Mouse (Mus musculus) liver, adult 2 months (tissue): ENCODE data around the gene Myo1h. TPM values are rescaled to one million over a fixed set of nuclear protein-coding genes. Genes with fewer than 3 reads are reported as not detected.

Source experiments
- DNase-seq: peaks from one replicate; pipeline ENCODE4 v3.0.0-alpha.2; 2011; ENCODE audit warnings: low read depth, low spot score; ENCODE audit errors: extremely low read depth
- H3K27ac ChIP-seq: fragments of 200-500 bp; replicated peaks from 2 replicates; pipeline ENCODE4 v1.5.1; 2012; ENCODE audit warnings: low read depth, mild to moderate bottlenecking, control low read depth, inconsistent platforms, low read length; ENCODE audit not compliant: insufficient read depth
- H3K27me3 ChIP-seq: fragments of 200-500 bp; 2 replicates; pipeline ENCODE4 v1.6.1; 2012; ENCODE audit warnings: mild to moderate bottlenecking, moderate library complexity, low read length, inconsistent platforms; ENCODE audit not compliant: control insufficient read depth, insufficient read depth
- H3K36me3 ChIP-seq: fragments of 200-500 bp; 2 replicates; pipeline ENCODE4 v1.6.1; 2012; ENCODE audit warnings: low read length, inconsistent platforms; ENCODE audit not compliant: control insufficient read depth, insufficient read depth
- H3K4me1 ChIP-seq: fragments of 200-500 bp; 2 replicates; pipeline ENCODE4 v1.6.1; 2011; ENCODE audit warnings: low read length; ENCODE audit not compliant: control insufficient read depth, insufficient read depth
- H3K4me3 ChIP-seq: fragments of 200-500 bp; 2 replicates; pipeline ENCODE4 v1.5.1; 2011; ENCODE audit warnings: low read depth, mild to moderate bottlenecking, control low read depth, low read length, moderate library complexity; ENCODE audit not compliant: insufficient read depth
- H3K79me2 ChIP-seq: fragments of 200-500 bp; 2 replicates; pipeline ENCODE4 v1.6.1; 2012; ENCODE audit warnings: inconsistent platforms, mild to moderate bottlenecking, low read length, moderate library complexity; ENCODE audit not compliant: control insufficient read depth, insufficient read depth
- H3K9ac ChIP-seq: fragments of 200-500 bp; 2 replicates; pipeline ENCODE4 v1.6.1; 2012; ENCODE audit warnings: low read depth, mild to moderate bottlenecking, control low read depth, inconsistent platforms, low read length
- CTCF ChIP-seq: fragments of 200-500 bp; IDR thresholded peaks from 2 replicates; pipeline ENCODE4 v1.5.1; 2011; ENCODE audit warnings: low read depth, low read length, control low read depth
- POLR2A ChIP-seq: fragments of 200-500 bp; IDR thresholded peaks from 2 replicates; pipeline ENCODE4 v1.6.1; 2011; ENCODE audit warnings: low read length, control low read depth; ENCODE audit not compliant: insufficient read depth; ENCODE audit errors: extremely low read depth
- WGBS: fragments of 180-500 bp; shearing (Covaris S2); methylation state at CpG from one replicate; pipeline ENCODE4 v1.1.7; 2018; 5-methylcytosine and 5-hydroxymethylcytosine counted together
- polyA plus RNA-seq: library from polyadenylated mRNA; depleted of rRNA; stranded (reverse); fragments of >200 nt; gene quantifications from 2 replicates; pipeline ENCODE4 v1.2.3, GENCODE M21; 2012
- total RNA-seq: library from RNA; depleted of rRNA; stranded (reverse); fragments of >200 nt; gene quantifications from 2 replicates; pipeline ENCODE4 v1.2.3, GENCODE M21; 2014

Myo1h gene
- total and polyA plus RNA-seq, 2 experiments: 0.09 TPM; not detected in 1

- no peaks in the 10 kb centered on the region for H3K4me1 ChIP-seq
- DNase-seq: no peak
- H3K27ac ChIP-seq: no peak overlapping the region
- H3K4me3 ChIP-seq: no peak overlapping the region
- WGBS: 39% methylated on average over 8 of the region's 8 CpGs
- H3K36me3 ChIP-seq: no peaks in the 10 kb centered on the region
- no peak overlapping the region for H3K9ac ChIP-seq
- no peaks in the 10 kb centered on the region for H3K79me2 ChIP-seq
- TF ChIP-seq CTCF (no peak), POLR2A (no peak)
- H3K27me3 ChIP-seq: peaks cover 30% of the 10 kb centered on the region
Observed at GRCm38 (mm10) chr5:114275339-114275738, 13.6 kb upstream of the Myo1h start.

- Histone ChIP-seq H3K36me3 (no peaks in the 10 kb centered on the region), H3K79me2 (no peaks in the 10 kb centered on the region), H3K9ac (no peak overlapping the region), H3K4me1 (no peaks in the 10 kb centered on the region), H3K27me3 (peaks cover 30% of the 10 kb centered on the region), H3K27ac (no peak overlapping the region), H3K4me3 (no peak overlapping the region)
- no peak for TF ChIP-seq POLR2A
- WGBS: 51% methylated on average over 16 of the region's 16 CpGs
- no peak for DNase-seq
Observed at GRCm38 (mm10) chr5:114275991-114276390, 13.0 kb upstream of the Myo1h start.

DNA sequence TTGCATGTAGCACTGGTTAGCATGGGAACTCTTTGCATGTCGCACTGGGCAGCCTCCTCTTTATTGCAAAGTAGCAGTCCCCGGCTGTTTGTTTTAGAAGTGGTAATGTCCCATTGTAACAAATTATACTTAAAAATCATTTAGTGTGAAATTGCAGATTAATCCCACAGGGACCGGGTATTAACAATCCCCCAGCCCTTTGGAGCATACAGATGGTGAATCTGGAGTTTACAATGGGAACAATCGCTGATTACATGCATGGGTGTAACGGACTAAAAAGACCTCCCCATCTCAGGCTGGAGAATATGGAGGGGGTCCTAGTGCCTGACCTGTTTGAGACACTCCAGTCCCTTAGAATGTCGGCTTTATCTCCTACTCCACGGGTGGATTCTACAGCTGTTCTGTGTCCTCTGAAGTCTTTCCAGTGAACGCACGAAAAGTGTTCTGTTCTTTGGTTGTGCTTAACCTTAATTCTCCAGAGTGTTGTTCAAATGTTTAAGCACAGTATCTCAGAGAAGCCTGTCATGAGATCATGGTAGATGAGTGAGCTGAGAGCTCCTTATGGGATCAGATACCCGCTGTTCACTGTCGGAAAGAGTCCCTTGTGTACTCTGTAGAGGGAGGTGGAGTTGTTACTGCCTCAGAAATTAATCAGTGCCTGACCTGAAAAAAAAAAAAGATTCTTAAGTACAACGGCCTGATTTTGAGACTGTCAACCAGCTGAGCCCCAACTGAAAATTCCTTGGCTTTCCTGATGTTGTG is 9.4 kb upstream of the Myo1h start:
- H3K36me3 ChIP-seq: no peaks in the 10 kb centered on the region
- no peaks in the 10 kb centered on the region for H3K4me1 ChIP-seq
- no peak overlapping the region for H3K9ac ChIP-seq
- H3K79me2 ChIP-seq: no peaks in the 10 kb centered on the region
- no peak for DNase-seq
- TF ChIP-seq POLR2A (no peak), CTCF (no peak)
- H3K27ac ChIP-seq: no peak overlapping the region
- H3K4me3 ChIP-seq: no peak overlapping the region
- H3K27me3 ChIP-seq: peaks cover 10% of the 10 kb centered on the region
- WGBS: 65% methylated on average over 12 of the region's 12 CpGs

- Histone ChIP-seq H3K27me3 (no peaks in the 10 kb centered on the region), H3K27ac (no peak overlapping the region), H3K4me1 (no peaks in the 10 kb centered on the region), H3K79me2 (no peaks in the 10 kb centered on the region), H3K4me3 (no peak overlapping the region), H3K9ac (no peak overlapping the region), H3K36me3 (no peaks in the 10 kb centered on the region)
- WGBS: 57% methylated on average over 6 of the region's 6 CpGs
- DNase-seq: no peak
- no peak for TF ChIP-seq CTCF
- no peak for TF ChIP-seq POLR2A
Observed at GRCm38 (mm10) chr5:114282346-114282745, 6.6 kb upstream of the Myo1h start.

DNA sequence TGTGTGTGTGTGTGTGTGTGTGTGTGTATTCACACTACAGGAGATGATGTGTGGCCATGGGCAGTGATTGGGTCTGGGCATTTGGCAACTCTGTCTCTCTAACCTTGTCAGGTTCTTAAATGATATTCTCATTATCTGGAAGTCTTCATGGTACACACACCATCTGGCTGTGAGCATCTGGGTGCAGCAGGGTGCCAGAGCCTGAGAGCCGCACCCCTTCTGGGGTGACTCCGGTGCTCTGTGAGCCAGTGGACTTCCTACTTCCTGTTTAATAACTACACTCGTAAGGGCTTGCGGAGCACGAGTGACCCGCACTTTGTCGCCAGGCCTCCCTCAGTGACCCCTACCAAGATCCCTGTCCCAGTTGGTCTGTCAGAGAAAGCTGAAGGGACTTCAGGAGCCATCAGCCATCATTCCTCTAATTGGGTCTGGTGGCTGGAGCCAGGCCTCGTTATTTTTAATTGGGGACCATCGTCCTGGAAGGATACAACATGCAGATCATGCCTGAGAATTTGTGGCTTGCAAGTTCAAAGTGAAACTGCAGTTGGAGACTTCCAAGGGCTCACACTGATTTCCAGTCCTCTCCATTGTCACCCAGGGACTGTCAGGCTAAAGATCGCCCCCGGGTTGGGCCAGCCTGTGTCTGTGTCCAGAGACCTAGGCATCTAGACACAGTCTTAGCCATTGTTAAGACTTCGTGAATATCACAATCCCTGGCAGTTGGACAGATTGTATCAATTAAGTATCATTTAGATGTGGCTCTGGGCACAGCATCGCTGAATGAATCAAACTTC is 4.2 kb upstream of the Myo1h start:
- H3K36me3 ChIP-seq: no peaks in the 10 kb centered on the region
- H3K27me3 ChIP-seq: no peaks in the 10 kb centered on the region
- no peak overlapping the region for H3K9ac ChIP-seq
- TF ChIP-seq POLR2A (no peak), CTCF (no peak)
- peak; percentile 26 for DNase-seq
- H3K4me3 ChIP-seq: no peak overlapping the region
- H3K4me1 ChIP-seq: no peaks in the 10 kb centered on the region
- 78% methylated on average over 13 of the region's 13 CpGs for WGBS
- no peak overlapping the region for H3K27ac ChIP-seq
- no peaks in the 10 kb centered on the region for H3K79me2 ChIP-seq

DNA sequence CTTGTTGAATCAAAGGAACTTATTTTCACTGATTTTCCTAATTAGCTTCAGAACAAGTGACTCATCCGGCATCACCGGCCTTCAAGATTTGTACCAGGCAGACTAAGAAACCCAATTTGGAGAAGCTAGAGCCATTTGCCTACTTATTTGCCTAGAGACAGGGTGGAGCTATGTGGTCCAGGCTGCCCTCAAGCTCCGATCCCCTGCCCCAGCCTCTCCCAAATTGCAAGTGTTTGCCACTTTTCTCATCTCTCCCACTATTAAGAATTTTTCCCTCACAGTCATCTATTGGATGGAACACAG is 3.6 kb upstream of the Myo1h start:
- no peak for DNase-seq
- no peaks in the 10 kb centered on the region for H3K4me1 ChIP-seq
- no peak for TF ChIP-seq CTCF
- TF ChIP-seq POLR2A: no peak
- H3K4me3 ChIP-seq: no peak overlapping the region
- H3K27me3 ChIP-seq: no peaks in the 10 kb centered on the region
- no peak overlapping the region for H3K27ac ChIP-seq
- no peaks in the 10 kb centered on the region for H3K79me2 ChIP-seq
- no peak overlapping the region for H3K9ac ChIP-seq
- H3K36me3 ChIP-seq: no peaks in the 10 kb centered on the region
- 89% methylated on average over 3 of the region's 3 CpGs for WGBS
